Mouse (Mus musculus) MEL-GATA-1-ER (cell line): Measurements from ENCODE around the gene Macf1.
"Not testable (repeated sequence)": the region's sequence is repeated elsewhere in the genome, so short reads cannot be mapped to it uniquely, and the experiment has no call there.

Experiments used
- DNase-seq: peaks from one replicate; pipeline ENCODE4 v3.0.0-alpha.2; 2012; ENCODE audit warnings: low read depth; ENCODE audit errors: extremely low read depth

The Macf1 gene

DNA sequence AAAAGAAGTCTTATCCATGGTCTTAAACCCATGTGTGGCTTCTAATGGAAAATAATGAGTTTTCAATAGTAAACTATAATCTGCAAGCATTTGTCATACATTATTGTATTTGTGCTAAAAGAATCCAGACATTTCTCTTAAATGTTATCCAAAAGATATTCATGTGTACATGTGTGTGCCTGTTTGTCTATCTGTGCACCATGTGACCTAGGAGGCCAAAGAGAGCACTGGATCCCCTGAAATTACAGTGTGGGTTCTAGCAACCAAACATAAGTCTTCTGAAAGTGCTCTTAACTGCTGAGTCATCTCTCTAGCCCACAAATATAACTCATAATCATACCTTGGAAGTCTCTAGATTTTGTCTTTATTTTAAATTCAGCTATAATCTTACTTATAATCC lies 234.9 kb downstream of the Macf1 start:
- no peak for DNase-seq

DNA sequence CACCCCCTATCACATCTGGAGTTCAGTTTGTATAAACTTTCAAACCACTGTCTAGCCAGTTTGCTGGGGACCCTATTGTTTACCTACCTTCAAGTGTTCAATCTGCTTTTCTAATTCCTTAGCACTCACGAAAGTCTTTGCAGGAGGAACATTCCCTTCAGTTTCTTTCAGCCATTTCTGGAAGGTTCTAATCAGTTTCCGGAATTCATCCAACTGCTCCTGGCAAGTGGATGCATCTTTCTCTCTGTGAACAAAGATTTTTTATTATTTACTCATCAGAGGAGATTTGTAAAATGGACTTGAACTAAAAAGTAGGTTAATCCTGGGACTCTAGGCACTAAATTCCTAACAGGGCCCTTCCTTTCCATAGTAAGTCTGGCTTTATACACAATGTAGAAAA lies 236.1 kb downstream of the Macf1 start:
- DNase-seq: no peak

DNA sequence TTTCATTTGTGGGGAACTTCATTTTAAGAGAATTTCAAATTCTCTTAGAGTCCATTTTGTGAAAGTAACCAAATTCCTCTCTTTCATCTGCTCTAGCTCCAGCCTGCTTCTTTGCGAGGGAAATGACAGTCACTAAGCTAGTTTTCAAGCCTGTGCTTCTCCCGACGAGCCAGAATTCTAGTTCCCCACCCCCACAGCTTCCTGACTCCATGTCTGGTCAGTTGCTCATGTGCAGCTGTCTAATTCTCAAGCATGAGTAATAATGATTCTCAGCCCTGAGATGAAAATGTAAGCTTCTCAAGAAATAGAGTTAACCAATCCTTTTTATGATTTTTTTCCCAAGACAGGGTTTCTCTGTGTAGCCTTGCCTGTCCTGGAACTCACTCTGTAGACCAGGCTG lies 236.9 kb downstream of the Macf1 start:
- DNase-seq: no peak

DNA sequence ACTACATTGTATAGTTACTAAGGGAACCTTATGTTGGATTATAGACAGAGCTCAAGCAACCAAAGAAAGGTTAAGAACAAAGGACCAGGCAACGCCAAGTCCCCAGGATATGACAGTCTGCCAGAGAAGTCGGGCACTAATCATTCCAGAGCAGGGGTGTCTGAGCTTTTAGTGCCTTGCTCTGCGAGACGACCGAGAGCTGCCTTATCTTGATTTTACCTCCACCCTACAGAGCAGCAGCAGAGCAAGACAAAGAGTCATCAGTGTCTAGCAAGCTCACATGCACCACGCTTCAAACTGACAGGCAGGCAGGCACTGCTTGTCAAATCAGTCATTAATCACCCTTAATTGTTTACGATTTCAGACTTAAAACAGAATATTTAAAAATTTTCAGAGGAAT lies 237.4 kb downstream of the Macf1 start:
- no peak for DNase-seq

DNA sequence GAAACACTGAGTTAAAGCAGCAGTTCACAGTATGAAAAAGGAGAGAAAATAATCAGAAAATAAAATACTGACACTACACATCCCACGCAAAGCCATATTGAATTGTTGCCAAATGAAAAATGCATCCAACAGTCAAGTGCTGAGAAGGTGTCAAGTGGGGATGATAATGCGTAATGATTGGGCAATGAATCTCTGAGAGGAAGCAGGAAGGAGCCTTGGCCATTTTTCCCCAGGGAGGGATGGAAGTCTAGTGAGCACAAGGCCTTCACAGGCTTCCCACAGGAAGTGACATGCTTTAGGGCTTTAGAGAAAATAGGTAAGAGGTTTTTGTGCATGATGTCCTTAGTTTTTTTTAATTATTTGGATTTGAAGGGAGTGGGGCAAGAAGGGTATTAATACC lies 237.9 kb downstream of the Macf1 start:
- not testable (repeated sequence) for DNase-seq

DNA sequence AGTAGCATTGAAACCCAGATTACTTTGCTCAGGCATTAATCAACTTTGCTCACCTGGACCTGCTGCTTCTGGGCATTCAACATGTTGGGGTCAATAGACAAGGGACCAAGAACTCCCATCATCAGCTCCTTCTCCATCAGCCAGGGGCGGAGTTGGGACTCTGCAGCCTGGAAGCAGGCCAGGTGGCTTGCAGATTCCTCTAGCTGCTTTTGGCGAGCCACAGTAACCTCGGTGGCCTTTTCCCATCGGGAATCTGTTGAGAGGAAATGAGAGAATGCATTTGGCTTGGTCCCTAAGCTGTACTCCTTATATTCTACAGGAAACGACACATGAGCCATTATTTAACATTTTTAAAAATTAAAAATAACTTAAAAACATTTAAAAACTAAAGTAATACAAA lies 245.7 kb downstream of the Macf1 start:
- DNase-seq: no peak

DNA sequence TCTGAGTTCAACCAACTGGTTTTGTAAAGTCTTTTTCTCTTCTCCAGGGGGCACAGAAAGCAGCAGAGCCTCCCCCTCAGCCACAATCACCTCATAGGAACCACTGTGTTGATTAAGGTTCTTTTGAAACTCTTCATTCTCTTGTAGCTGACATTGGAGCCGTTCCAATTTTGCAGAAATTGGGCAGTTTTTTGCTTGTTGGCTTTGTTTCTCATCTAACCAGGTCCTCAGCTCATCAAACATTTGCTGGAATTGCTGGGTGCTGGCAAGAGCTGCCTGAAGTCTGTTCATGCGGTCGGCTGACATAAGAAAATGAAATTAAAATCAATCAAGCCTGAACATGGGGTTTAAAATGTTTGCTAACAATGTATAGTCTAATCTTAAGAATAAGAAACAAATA lies 251.0 kb downstream of the Macf1 start:
- DNase-seq: no peak

DNA sequence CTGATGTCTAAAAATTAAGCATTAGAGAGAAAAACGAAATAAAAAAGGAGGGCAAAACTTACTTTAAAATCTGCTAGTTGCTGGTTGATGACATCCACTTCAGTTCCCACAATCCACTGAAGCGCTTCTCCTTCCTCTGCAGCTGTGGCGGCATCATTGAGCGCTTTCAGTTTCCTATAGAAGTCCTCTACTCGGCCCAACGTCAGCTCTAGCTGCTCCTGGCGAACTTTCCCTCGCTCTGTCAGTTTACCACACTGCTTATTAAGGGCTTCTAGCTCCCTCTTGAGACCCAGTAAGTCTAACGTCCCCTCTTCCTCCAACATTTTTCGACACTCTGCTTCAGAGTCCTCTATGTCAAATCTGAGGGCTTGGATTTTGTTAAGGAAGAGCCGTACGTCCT lies 252.2 kb downstream of the Macf1 start:
- no peak for DNase-seq

DNA sequence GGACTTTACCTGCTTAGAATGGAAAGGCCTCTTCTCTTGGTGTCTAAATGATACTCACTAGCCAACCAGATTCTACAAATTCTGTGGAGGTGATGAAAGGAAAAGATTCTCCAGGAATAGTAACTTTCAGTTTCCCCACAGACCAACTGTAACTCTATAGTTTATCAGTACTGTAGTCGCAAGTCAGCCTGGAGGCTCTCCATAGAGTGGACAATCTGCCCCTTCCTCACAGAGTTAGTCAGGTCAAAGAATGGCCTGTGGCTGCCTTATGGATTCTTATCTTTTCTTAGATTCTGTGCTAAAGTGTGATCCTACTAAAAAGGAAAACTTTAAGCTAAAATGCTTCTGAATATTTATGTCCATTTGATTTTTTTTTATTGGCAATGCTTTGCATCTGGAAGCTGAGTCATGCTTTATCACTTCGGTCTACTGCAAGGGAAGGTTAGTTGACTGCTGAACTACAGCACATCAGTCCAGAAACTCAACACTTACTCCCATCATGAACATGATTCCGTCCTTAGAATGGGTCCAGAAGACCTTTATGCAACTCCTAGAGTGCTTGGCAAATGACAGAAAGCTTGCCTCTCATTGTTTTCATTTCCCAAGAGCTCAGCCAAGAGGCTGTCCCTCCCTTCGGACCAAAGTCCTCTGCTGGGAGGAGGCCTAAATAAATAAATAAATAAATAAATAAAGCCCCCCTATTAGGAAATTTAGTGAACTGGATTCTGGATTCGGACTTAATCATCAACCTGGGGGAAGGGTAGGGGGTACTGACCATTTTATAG lies 256.1 kb downstream of the Macf1 start:
- no peak for DNase-seq

DNA sequence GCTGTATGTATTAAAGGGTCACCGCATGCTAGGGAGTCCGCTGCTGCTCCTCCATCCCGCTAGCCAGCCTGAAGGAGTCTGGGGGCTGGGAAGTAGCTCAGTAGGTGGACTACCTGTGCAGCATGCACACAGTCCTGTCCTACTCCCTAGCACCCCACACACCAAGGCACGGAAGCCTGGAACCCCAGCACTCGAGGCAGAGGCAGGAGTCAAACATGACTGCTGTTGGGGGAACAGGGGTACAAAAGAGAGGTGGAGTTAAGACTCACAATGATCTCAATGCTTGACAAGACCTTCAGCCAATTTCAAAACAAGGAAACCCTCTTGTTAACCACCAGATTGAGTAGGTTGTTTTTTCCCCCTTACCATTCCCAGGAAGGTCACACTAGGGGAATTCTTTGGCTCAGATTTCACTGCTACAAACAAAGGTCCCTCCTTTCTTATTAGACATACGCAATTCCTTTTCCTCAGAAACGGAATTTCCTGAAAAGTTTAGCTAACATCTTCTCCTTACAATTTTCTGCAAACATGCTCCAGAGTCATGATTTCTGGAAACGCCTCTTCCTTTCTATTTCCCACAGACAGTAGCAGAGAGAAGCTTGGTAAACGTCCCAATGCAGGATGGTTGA lies 256.8 kb downstream of the Macf1 start:
- DNase-seq: no peak

DNA sequence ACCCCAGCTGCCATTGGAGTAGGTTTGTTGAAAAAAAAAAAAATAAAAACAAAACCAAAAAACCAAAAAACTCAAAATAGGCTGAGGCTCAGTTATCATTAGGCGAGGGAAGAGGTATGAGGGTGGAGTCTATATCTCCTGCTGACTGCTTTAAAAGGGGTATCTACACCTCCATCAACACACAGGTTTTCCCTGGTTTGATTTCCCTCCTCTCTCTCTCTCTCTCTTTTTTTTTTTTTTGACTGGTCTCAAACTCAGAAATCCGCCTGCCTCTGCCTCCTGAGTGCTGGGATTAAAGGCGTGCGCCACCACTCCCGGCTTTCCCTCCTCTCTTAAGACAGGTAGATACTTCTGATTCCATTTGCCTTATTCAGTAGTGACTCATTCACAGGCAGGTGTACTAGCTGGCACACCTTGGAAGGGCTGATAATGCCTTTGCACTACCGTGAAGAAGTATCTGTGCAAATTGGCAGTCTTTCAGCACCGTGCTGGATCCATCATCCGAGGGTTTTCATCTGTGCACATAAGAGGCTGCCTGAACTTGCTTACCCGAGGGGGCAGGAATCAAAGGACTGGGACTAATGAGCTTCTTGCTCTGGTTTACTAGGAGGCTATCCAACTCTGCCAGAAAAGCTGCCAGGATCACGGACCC lies 257.6 kb downstream of the Macf1 start:
- DNase-seq: no peak

DNA sequence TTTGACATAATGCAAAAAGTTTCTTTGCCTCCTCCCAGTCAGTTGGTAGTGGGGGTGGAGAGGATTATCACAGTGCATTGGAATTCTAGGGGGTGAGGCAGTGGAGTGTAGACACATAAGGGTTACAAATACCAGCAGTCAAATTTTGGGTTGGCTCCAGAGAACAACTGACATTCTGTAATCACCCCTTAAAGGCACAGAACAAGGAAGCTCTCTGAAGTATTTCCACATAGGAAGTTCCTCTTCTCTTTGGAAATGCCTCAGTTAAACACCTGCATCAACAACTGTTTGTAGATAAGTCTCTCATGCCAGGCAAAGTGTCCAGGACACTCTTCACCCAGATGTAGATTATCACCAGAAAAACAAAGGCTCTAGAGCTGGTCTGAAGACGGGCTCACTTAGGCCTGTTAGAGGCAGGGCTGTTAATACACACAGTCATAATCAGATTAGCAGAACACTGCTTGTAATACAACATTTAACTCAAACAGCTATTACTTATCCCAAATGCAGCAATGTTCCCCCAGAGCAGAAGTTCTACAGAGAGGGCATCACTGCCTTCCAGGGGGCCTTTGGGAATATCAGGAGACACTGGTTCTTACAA lies 258.4 kb downstream of the Macf1 start:
- peak; percentile 84 for DNase-seq

DNA sequence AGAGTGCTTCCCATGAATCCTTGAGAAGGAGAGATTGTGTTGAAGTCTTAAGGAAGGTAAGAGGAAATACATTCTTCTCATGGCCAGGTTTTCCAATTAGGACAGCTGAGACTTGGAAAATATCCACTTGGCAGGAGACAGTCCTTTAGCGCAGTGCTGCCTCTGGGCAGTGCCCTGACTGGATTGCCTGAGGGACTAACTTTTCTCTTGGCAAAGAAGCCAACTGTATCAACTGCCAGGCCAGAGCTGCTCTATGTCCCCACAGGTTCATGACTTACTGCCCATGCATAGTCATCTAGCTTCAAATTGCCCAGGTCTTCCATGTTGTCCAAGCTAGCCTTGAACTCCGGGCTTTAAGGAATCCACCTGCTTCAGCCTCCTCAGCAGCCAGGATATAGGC lies 260.1 kb downstream of the Macf1 start:
- no peak for DNase-seq

DNA sequence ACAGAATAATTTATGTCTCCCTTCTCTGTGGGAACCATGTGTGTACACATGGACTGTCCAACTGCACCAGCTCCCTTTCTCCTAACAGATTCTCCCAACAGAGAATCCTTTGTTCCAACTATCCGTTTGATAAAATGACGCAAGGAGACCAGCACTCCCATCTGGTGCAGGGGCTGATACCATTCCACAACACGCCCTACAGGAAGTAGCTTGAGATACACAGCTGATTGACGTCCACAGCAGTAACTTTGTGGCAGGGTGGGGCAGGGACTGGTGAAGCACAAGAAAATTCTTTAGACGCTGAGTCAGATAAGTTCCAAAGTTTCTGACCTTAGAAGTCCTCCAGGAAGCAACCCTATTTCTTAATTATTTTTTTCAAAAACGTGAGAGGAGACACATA lies 261.3 kb downstream of the Macf1 start:
- DNase-seq: peak; percentile 69

DNA sequence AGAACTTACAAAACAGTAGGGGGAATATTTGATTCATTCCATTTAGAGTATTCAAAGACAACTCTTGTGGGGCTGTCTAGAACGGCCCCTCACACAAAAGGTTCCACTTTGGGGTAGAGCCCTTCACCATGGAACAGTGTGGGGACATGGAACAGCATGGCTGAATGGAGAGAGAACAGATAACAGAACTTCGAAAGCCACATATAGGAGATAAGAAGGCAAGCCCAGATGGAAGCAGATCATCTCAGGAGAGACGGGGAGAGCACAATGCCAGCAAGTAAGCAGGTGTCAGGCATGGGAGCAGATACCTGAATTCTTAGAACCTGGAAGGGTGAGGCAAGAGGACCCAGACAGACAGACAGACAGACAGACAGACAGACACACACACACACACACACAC lies 266.1 kb downstream of the Macf1 start:
- DNase-seq: no peak

DNA sequence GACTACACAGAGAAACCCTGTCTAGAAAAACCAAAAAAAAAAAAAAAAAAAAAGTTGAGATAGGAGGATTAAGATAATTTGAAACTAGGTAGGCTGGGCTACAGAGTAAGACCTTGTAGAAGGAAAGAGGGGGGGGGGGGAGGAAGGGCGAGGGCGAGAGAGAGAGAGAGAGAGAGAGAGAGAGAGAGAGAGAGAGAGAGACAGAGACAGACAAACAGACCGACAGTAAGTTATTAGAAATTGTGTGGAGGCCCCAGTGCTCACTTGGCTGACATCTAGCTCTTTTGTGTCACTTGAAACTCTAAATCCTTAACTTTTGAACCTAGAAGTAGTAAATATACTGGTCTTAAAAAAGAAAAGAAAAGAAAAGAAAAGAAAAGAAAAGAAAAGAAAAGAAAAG lies 266.7 kb downstream of the Macf1 start:
- no peak for DNase-seq

DNA sequence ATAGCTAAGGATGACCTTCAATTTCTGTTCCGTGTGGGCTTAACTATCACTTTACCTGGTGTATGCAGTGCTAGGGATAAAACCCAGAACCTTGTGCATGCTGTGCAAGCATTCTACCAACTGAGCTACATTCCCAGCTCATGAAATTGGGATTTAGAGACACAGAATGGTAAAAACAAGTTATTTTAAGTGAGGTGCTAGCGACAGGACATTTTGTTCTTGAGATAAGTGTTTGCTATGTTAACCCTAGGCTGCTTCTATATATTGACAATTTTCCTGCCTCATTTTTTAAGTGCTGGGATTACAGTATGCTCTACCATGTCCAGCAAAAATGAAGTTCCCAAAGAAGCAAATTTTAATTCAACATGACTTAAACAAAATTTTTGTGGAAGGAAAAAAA lies 267.3 kb downstream of the Macf1 start:
- no peak for DNase-seq

DNA sequence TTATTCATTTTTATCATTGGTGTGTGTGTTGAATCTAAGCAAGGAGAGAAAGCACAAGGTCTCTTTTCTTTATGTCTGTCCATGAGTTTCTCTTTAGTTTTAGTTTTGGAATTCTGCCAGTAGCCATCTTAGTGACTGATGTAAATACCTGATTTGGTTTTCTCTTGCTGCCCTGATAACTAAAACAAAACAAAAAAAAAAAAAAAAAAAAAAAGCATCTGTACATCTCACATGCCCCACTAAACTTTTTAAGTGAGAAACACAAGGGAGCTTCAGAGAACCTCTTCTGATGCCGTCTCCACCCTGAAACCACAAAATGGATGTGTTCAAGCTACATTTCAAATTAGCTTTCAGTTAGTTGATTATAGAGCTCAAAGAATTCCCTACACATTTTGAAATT lies 268.6 kb downstream of the Macf1 start:
- DNase-seq: no peak

DNA sequence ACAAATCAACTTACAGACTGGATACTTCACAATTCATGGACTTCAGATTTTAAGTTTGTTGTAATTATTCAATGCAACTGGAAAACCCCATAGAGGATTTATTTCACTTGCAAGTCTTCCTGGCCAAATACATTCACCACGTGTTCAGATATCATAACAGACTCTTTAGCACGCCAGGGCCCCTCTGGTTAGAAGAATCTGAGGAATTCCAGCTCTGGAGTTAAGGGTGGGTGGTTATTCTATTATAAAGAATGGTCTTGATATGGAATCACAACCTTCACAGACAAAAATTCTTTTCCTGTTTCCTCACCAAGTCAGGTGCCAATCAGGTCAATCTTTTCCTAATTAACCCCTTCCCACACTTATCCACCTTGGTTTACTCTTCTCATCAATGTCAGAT lies 270.3 kb downstream of the Macf1 start:
- DNase-seq: no peak

DNA sequence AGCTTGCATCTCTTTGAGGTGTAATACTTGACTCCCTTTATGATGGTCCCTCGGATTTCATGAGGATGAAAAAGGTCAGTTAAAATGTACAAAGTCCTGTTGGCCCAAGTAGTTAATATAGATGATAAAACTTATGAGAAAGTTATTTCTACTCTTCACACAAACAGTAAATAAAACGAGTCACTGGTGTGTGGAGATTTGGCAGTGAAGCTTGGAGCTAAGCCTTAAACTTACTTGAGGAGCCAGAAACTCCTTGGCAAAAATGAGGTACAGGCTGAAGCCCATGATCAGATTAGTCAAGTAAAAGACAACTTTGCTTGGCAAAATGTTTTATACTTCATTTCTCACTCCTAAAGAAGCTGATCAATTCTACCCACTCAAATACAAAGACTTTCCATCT lies 271.2 kb downstream of the Macf1 start:
- DNase-seq: no peak

DNA sequence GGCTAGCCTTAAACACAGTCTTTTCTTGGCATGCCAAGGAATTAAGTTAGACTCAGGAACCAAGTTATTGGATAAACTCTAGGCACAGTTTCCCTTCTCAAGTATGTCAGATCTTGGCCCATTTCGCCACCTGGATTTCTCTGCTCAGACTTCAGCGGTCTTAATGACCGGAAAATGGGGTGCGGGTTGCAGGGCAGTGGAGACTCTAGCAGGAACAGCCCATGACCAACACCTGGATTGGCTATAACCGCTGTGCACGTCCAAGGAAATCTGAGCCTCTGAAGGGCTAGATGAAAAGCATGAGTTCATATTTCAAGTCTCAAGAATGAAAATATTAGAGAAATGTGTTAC lies 271.7 kb downstream of the Macf1 start:
- DNase-seq: no peak

DNA sequence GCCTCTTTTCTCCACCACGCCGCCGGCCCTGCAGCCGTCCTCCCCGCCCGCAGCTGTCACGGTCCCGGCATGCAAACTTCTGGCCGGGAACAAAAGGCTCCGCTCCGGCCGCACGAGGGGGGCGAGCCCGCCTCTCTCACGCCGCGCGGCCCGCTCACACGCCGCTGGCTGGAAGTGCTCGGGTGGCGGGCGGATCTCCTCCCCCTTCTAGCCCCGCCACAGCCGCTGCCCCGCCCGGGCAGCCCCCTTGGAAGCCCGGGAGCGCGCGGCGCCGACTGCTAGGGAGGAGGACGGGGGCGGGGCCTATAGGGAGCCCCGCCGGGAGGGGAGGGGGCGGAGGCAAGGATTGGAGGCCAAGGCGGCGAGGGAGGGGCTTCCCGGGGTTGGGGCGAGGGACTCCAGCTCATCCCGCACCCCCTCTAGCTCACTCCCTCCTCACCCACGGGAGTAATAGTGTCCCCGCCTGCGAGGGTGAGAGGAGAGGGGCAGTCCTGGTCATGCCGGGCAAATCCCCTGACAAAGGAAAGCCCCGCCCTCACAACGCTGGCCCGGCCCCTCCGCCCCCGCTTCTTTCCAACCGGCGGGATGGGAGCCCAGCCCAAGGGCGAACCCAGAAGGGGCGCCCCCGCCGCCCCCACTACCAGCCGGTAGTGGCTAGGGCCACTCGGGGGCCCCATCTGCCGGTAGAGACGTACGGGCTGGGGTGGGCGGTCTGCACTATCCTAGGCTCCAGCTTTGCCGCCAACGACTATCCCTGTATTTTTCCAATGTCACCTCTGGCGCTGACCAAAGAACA lies 272.2 kb downstream of the Macf1 start:
- peak; percentile 58 for DNase-seq
